Mouse (Mus musculus): ENCODE measurements at regions not wholly inside any gene's neighbourhood (a gene's known extent, or its start where the extent isn't known, plus 50 kb on each side); places are given as distances from the start of the nearest gene placed in this dataset.

- TF ChIP-seq POLR2A (IDR thresholded peaks at IDR 0.05; ENCODE audit: borderline replicate concordance, extremely low read depth, insufficient read depth, insufficient read length, poor library complexity, severe bottlenecking): peak; percentile 95
- TF ChIP-seq CTCF (IDR thresholded peaks at IDR 0.05; ENCODE audit: borderline replicate concordance, extremely low read depth, insufficient read depth, insufficient read length): no peak; the same call in 1 of the 2 replicates
These were observed 89.5 kb upstream of the Vps8 start for GRCm38 (mm10) chr16:21333223-21333951.
